Mouse (Mus musculus) G1E (cell line): ENCODE measurements at regions not wholly inside any gene's neighbourhood (a gene's known extent, or its start where the extent isn't known, plus 50 kb on each side); places are given as distances from the start of the nearest gene placed in this dataset.
"Not testable (repeated sequence)": the region's sequence is repeated elsewhere in the genome, so short reads cannot be mapped to it uniquely, and the experiment has no call there.

Experiments used
- ATAC-seq: 2 replicates; pipeline ENCODE4 v1.8.0; 2016; ENCODE audit warnings: mild to moderate bottlenecking; ENCODE audit not compliant: insufficient number of reproducible peaks, poor library complexity, low FRiP score, severe bottlenecking; ENCODE audit errors: extremely low read depth
- DNase-seq: peaks from one replicate; pipeline ENCODE4 v3.0.0; 2012; ENCODE audit warnings: low spot score
- H3K27me3 ChIP-seq: 2 replicates; pipeline ENCODE4 v1.6.1; 2012; ENCODE audit warnings: mild to moderate bottlenecking, low read length, inconsistent platforms; ENCODE audit not compliant: insufficient read depth
- H3K36me3 ChIP-seq: replicated peaks from 2 replicates; pipeline ENCODE3; 2012; ENCODE audit warnings: mild to moderate bottlenecking, inconsistent platforms
- H3K4me1 ChIP-seq: 2 replicates; pipeline ENCODE4 v1.6.1; 2012; ENCODE audit warnings: low read depth, low read length, inconsistent platforms, mixed read lengths; ENCODE audit not compliant: insufficient read depth
- H3K4me3 ChIP-seq: 2 replicates; pipeline ENCODE4 v1.5.1; 2012; ENCODE audit warnings: low read depth, mild to moderate bottlenecking, inconsistent platforms, low read length, moderate library complexity, mixed read lengths
- H3K9me3 ChIP-seq: replicated peaks from 2 replicates; pipeline ENCODE4 v1.6.1; 2012; ENCODE audit warnings: inconsistent platforms
- CTCF ChIP-seq: IDR thresholded peaks from 2 replicates; pipeline ENCODE4 v1.5.1; 2012; ENCODE audit warnings: low read depth, low read length, inconsistent platforms, mixed read lengths
- GATA1 ChIP-seq: IDR thresholded peaks from 2 replicates; pipeline ENCODE4 v1.6.1; 2012; ENCODE audit warnings: borderline replicate concordance, low read length, inconsistent platforms, mixed read lengths
- GATA2 ChIP-seq: IDR thresholded peaks from 2 replicates; pipeline ENCODE4 v1.6.1; 2012; ENCODE audit warnings: low read depth, low read length, inconsistent platforms, borderline replicate concordance
- POLR2AphosphoS5 ChIP-seq: IDR thresholded peaks from 2 replicates; pipeline ENCODE4 v1.6.1; 2012; ENCODE audit warnings: low read depth, low read length, inconsistent platforms; ENCODE audit not compliant: insufficient replicate concordance
- TAL1 ChIP-seq: conservative IDR thresholded peaks from 2 replicates; pipeline ENCODE4 v1.6.1; 2012; ENCODE audit warnings: low read depth, low read length, inconsistent platforms, mixed read lengths

GRCm38 (mm10) chr15:90291848-90292247 lies 67.7 kb downstream of the Alg10b start:
- Histone ChIP-seq H3K4me3 (no peak overlapping the region), H3K9me3 (no peaks in the 10 kb centered on the region; the same call in 1 of the 2 replicates), H3K36me3 (no peaks in the 10 kb centered on the region), H3K27me3 (no peaks in the 10 kb centered on the region), H3K4me1 (no peaks in the 10 kb centered on the region)
- DNase-seq (no peak), ATAC-seq (no peak)
- TF ChIP-seq POLR2AphosphoS5 (no peak), TAL1 (no peak), GATA1 (no peak), GATA2 (no peak), CTCF (no peak)

- no peaks in the 10 kb centered on the region for H3K4me1 ChIP-seq
- H3K36me3 ChIP-seq = no peaks in the 10 kb centered on the region
- ATAC-seq (no peak), DNase-seq (no peak)
- no peak for TF ChIP-seq GATA2
- H3K4me3 ChIP-seq = no peak overlapping the region
- no peaks in the 10 kb centered on the region for H3K27me3 ChIP-seq
- H3K9me3 ChIP-seq = no peaks in the 10 kb centered on the region; the same call in 1 of the 2 replicates
Observed at GRCm38 (mm10) chr15:90294353-90294922, 70.3 kb downstream of the Alg10b start.

GRCm38 (mm10) chr15:90298566-90298965 lies 74.5 kb downstream of the Alg10b start:
- Histone ChIP-seq H3K4me1 (no peaks in the 10 kb centered on the region), H3K9me3 (no peaks in the 10 kb centered on the region), H3K36me3 (no peaks in the 10 kb centered on the region), H3K4me3 (no peak overlapping the region), H3K27me3 (no peaks in the 10 kb centered on the region)
- ATAC-seq = no peak
- DNase-seq = no peak
- no peak for TF ChIP-seq POLR2AphosphoS5
- no peak for TF ChIP-seq GATA2
- no peak for TF ChIP-seq GATA1
- TF ChIP-seq CTCF = no peak
- no peak for TF ChIP-seq TAL1

- Histone ChIP-seq H3K36me3 (no peaks in the 10 kb centered on the region), H3K4me3 (no peak overlapping the region), H3K27me3 (no peaks in the 10 kb centered on the region), H3K4me1 (no peaks in the 10 kb centered on the region), H3K9me3 (no peaks in the 10 kb centered on the region)
- ATAC-seq (no peak), DNase-seq (no peak)
- TF ChIP-seq GATA1 (no peak), GATA2 (no peak), POLR2AphosphoS5 (no peak), CTCF (no peak), TAL1 (no peak)
Observed at GRCm38 (mm10) chr15:90303393-90303792, 79.3 kb downstream of the Alg10b start.

- Histone ChIP-seq H3K27me3 (no peaks in the 10 kb centered on the region), H3K36me3 (no peaks in the 10 kb centered on the region), H3K9me3 (no peaks in the 10 kb centered on the region), H3K4me3 (no peak overlapping the region), H3K4me1 (no peaks in the 10 kb centered on the region)
- ATAC-seq (no peak), DNase-seq (no peak)
- no peak for TF ChIP-seq POLR2AphosphoS5
- no peak for TF ChIP-seq CTCF
- TF ChIP-seq GATA2 = no peak
- TF ChIP-seq TAL1 = no peak
- TF ChIP-seq GATA1 = no peak
Observed at GRCm38 (mm10) chr15:90305051-90305450, 80.9 kb downstream of the Alg10b start.

GRCm38 (mm10) chr15:90306866-90307265 lies 82.8 kb downstream of the Alg10b start:
- Histone ChIP-seq H3K27me3 (no peaks in the 10 kb centered on the region), H3K36me3 (no peaks in the 10 kb centered on the region), H3K4me1 (no peaks in the 10 kb centered on the region), H3K9me3 (no peaks in the 10 kb centered on the region), H3K4me3 (no peak overlapping the region)
- no peak for DNase-seq
- TF ChIP-seq TAL1 (no peak), CTCF (no peak), GATA1 (no peak), GATA2 (no peak), POLR2AphosphoS5 (no peak)
- no peak for ATAC-seq

- H3K36me3 ChIP-seq, H3K9me3 ChIP-seq, H3K27me3 ChIP-seq, H3K4me3 ChIP-seq, ATAC-seq, DNase-seq, H3K4me1 ChIP-seq: not testable (repeated sequence)
Observed at GRCm38 (mm10) chr15:90308433-90308832, 84.3 kb downstream of the Alg10b start.
